Mouse (Mus musculus) splenic B cell, adult 2 months (primary cell): ENCODE measurements at regions not wholly inside any gene's neighbourhood (a gene's known extent, or its start where the extent isn't known, plus 50 kb on each side); places are given as distances from the start of the nearest gene placed in this dataset.
"Not testable (repeated sequence)": the region's sequence is repeated elsewhere in the genome, so short reads cannot be mapped to it uniquely, and the experiment has no call there.

Experiments
- DNase-seq: peaks from one replicate; pipeline ENCODE4 v3.0.0-alpha.2; 2011; ENCODE audit warnings: low read depth, low spot score
- H3K27me3 ChIP-seq: 2 replicates; pipeline ENCODE4 v1.6.1; 2012; ENCODE audit warnings: mild to moderate bottlenecking, low read length, moderate library complexity, mixed read lengths; ENCODE audit not compliant: control insufficient read depth, poor library complexity, insufficient read depth, severe bottlenecking
- H3K36me3 ChIP-seq: 2 replicates; pipeline ENCODE4 v1.6.1; 2012; ENCODE audit warnings: mild to moderate bottlenecking, low read length, moderate library complexity, mixed read lengths; ENCODE audit not compliant: control insufficient read depth, poor library complexity, insufficient read depth, severe bottlenecking

- no peak for DNase-seq
- Histone ChIP-seq H3K36me3 (no peaks in the 10 kb centered on the region), H3K27me3 (no peaks in the 10 kb centered on the region)
These were observed 268.6 kb upstream of the Intu start for GRCm38 (mm10) chr3:40262536-40262935.

GRCm38 (mm10) chr3:40267514-40267913 lies 263.6 kb upstream of the Intu start:
- H3K36me3 ChIP-seq, result no peaks in the 10 kb centered on the region
- no peak for DNase-seq
- no peaks in the 10 kb centered on the region for H3K27me3 ChIP-seq

GRCm38 (mm10) chr3:40282926-40283325 lies 248.2 kb upstream of the Intu start:
- no peaks in the 10 kb centered on the region for H3K36me3 ChIP-seq
- no peak for DNase-seq

GRCm38 (mm10) chr3:40286959-40287710 lies 244.0 kb upstream of the Intu start:
- Histone ChIP-seq H3K36me3 (no peaks in the 10 kb centered on the region), H3K27me3 (no peaks in the 10 kb centered on the region)
- no peak for DNase-seq

More at GRCm38 (mm10) chr3:40282926-40283325, 248.2 kb upstream of the Intu start:
- H3K27me3 ChIP-seq, result no peaks in the 10 kb centered on the region

- Histone ChIP-seq H3K36me3 (no peaks in the 10 kb centered on the region), H3K27me3 (no peaks in the 10 kb centered on the region)
- no peak for DNase-seq
These were observed 234.0 kb upstream of the Intu start for GRCm38 (mm10) chr3:40297120-40297519.

- DNase-seq, result no peak
- Histone ChIP-seq H3K36me3 (no peaks in the 10 kb centered on the region), H3K27me3 (no peaks in the 10 kb centered on the region)
These were observed 210.8 kb upstream of the Intu start for GRCm38 (mm10) chr3:40320319-40320718.

GRCm38 (mm10) chr3:40325872-40326803 lies 204.9 kb upstream of the Intu start:
- H3K27me3 ChIP-seq, result no peaks in the 10 kb centered on the region
- no peaks in the 10 kb centered on the region for H3K36me3 ChIP-seq
- no peak for DNase-seq

- DNase-seq, result no peak
- H3K36me3 ChIP-seq, result no peaks in the 10 kb centered on the region
- no peaks in the 10 kb centered on the region for H3K27me3 ChIP-seq
These were observed 191.5 kb upstream of the Intu start for GRCm38 (mm10) chr3:40339492-40340030.

GRCm38 (mm10) chr3:40355103-40355502 lies 176.0 kb upstream of the Intu start:
- H3K27me3 ChIP-seq, result no peaks in the 10 kb centered on the region
- H3K36me3 ChIP-seq, result no peaks in the 10 kb centered on the region
- no peak for DNase-seq

GRCm38 (mm10) chr3:40368421-40368820 lies 162.7 kb upstream of the Intu start:
- Histone ChIP-seq H3K36me3 (no peaks in the 10 kb centered on the region), H3K27me3 (no peaks in the 10 kb centered on the region)
- DNase-seq, result no peak

- no peaks in the 10 kb centered on the region for H3K36me3 ChIP-seq
- no peak for DNase-seq
- H3K27me3 ChIP-seq, result no peaks in the 10 kb centered on the region
These were observed 159.7 kb upstream of the Intu start for GRCm38 (mm10) chr3:40371411-40371810.

GRCm38 (mm10) chr3:40376220-40376619 lies 154.9 kb upstream of the Intu start:
- H3K27me3 ChIP-seq, DNase-seq, H3K36me3 ChIP-seq: not testable (repeated sequence)

- Histone ChIP-seq H3K36me3 (no peaks in the 10 kb centered on the region), H3K27me3 (no peaks in the 10 kb centered on the region)
These were observed 153.7 kb upstream of the Intu start for GRCm38 (mm10) chr3:40377416-40377815.

GRCm38 (mm10) chr3:40379063-40379462 lies 152.0 kb upstream of the Intu start:
- no peaks in the 10 kb centered on the region for H3K36me3 ChIP-seq
- no peak for DNase-seq
- no peaks in the 10 kb centered on the region for H3K27me3 ChIP-seq

More at GRCm38 (mm10) chr3:40377416-40377815, 153.7 kb upstream of the Intu start:
- DNase-seq, result no peak

- Histone ChIP-seq H3K27me3 (no peaks in the 10 kb centered on the region), H3K36me3 (no peaks in the 10 kb centered on the region)
- DNase-seq, result peak; percentile 29
These were observed 139.5 kb upstream of the Intu start for GRCm38 (mm10) chr3:40391631-40392030.
